ENCODE assay signal across 8 mouse cellular contexts in genomic region chr10:61089170-61090142, GRCm38 (mm10). TPM values are rescaled to one million over a fixed set of nuclear protein-coding genes. Genes with fewer than 3 reads are reported as not detected.
DNase-seq lines count a peak whose midpoint lies in the region; ATAC-seq and TF ChIP-seq lines count a peak whose summit lies in the region.

TSS of gene Pcbd1 (plus strand) at chr10:61089331.

- peak; percentile 52 for TF ChIP-seq CTCF in lung, postnatal 0 days (IDR thresholded peaks at IDR 0.05)

- H3K4me1 ChIP-seq in heart, embryonic 14.5 days (ENCODE audit: control insufficient read depth in 2 of 2, insufficient read depth in 2 of 2, low read length in 2 of 2), result peaks cover 19 to 26% of the 10 kb centered on the region in 2 experiments
- 0 out of 2 replicates have a peak, but pooled peaks cover 7% of the 10 kb centered on the region for H3K4me1 ChIP-seq in lung, postnatal 0 days (ENCODE audit: insufficient read depth, low read depth, low read length)

- peak within 1 kb of the TSS; percentile 22 to 60; a peak in 3 of 4 replicates for H3K27ac ChIP-seq in heart, embryonic 14.5 days (replicated peaks in 1 of 2; ENCODE audit: control insufficient read depth in 1 of 2, insufficient read depth in 1 of 2, low read depth in 2 of 2, low read length in 2 of 2)
- H3K27ac ChIP-seq in lung, postnatal 0 days (ENCODE audit: low read length), result no peak within 1 kb of the TSS

- peak in 1 of 2 experiments; percentile 77 for DNase-seq in left cerebral cortex, postnatal 10 days (ENCODE audit: extremely low spot score in 1 of 2, low spot score in 2 of 2)
- no peak for DNase-seq in left cerebral cortex, postnatal 25 days (ENCODE audit: low spot score in 2 of 2)
- DNase-seq in cerebellum, postnatal 10 days, result peak; percentile 74 to 78
- DNase-seq in kidney, postnatal 10 days, result peak; percentile 92
- DNase-seq in lung, postnatal 0 days (ENCODE audit: low spot score), result peak; percentile 83
- peak; percentile 23 for DNase-seq in retina, postnatal 7 days (ENCODE audit: low read depth, low spot score)
- DNase-seq in adipocyte (ENCODE audit: low spot score), result no peak

- TF ChIP-seq EP300 in lung, postnatal 0 days (IDR thresholded peaks at IDR 0.05), result no peak

- H3K27me3 ChIP-seq in heart, embryonic 14.5 days (ENCODE audit: control insufficient read depth, insufficient read depth, low read length), result no peaks in the 10 kb centered on the region
- H3K27me3 ChIP-seq in lung, postnatal 0 days (replicated peaks; ENCODE audit: insufficient read depth, low read length), result no peaks in the 10 kb centered on the region

- ATAC-seq in heart, embryonic 14.5 days (ENCODE audit: insufficient number of reproducible peaks, insufficient read depth, low FRiP score, low read depth), result peak; percentile 51
- ATAC-seq in lung, postnatal 0 days, result peak; percentile 87

- H3K4me3 ChIP-seq in heart, embryonic 14.5 days (ENCODE audit: control insufficient read depth in 1 of 2, insufficient read depth in 1 of 2, low read depth in 1 of 2, low read length in 2 of 2), result peak within 1 kb of the TSS; percentile 36 to 48
- peak within 1 kb of the TSS; percentile 19; the same call in 1 of the 2 replicates for H3K4me3 ChIP-seq in lung, postnatal 0 days (ENCODE audit: low read depth, low read length)

- peaks cover 11% of the 10 kb centered on the region; the same call in 1 of the 2 replicates for H3K36me3 ChIP-seq in heart, embryonic 14.5 days (ENCODE audit: control insufficient read depth, insufficient read depth, low read length)
- H3K36me3 ChIP-seq in lung, postnatal 0 days (ENCODE audit: insufficient read depth, low read length), result no peaks in the 10 kb centered on the region

- H3K9ac ChIP-seq in heart, embryonic 14.5 days (ENCODE audit: low read length), result peak within 1 kb of the TSS; percentile 83
- H3K9ac ChIP-seq in lung, postnatal 0 days (replicated peaks; ENCODE audit: low read depth), result peak within 1 kb of the TSS; percentile 9

- 8% methylated on average over 31 of the region's 33 CpGs for WGBS in heart, embryonic 14.5 days
- WGBS in lung, postnatal 0 days, result 13% methylated on average over 25 of the region's 33 CpGs

- H3K9me3 ChIP-seq in heart, embryonic 14.5 days (ENCODE audit: control insufficient read depth, low read length), result no peaks in the 10 kb centered on the region
- no peaks in the 10 kb centered on the region for H3K9me3 ChIP-seq in lung, postnatal 0 days (ENCODE audit: low read length)

- intact Hi-C loops in left cerebral cortex, postnatal 10 days (cut with DNase I), result no loop called here
- intact Hi-C loops in left cerebral cortex, postnatal 25 days (cut with DNase I), result no loop called here

- peak within 1 kb of the TSS; percentile 84 for H3K4me2 ChIP-seq in heart, embryonic 14.5 days (ENCODE audit: low read length)
- H3K4me2 ChIP-seq in lung, postnatal 0 days (replicated peaks; ENCODE audit: low read depth, low read length), result peak within 1 kb of the TSS; percentile 57

RNA-seq across cellular contexts. Expression of gene Pcbd1, which starts in this region (rescaled TPM):
- total RNA-seq in left cerebral cortex, postnatal 10 days (2021), result 10 to 100 TPM; 12.4 to 15.4 TPM
- total RNA-seq in left cerebral cortex, postnatal 25 days (2021), result 10 to 100 TPM in 1 of 2 experiments, 1 to 10 TPM in 1; 9.7 to 11.6 TPM
- polyA plus RNA-seq in heart, embryonic 14.5 days (2014; fragmentation: Nextera tagmentation; extraction: Ambion mirVana), result 84.7 and 95.5 TPM in 2 replicates
- 31.7 and 32.3 TPM in 2 replicates for polyA plus RNA-seq in lung, postnatal 0 days (2015; fragmentation: Nextera tagmentation; extraction: Ambion mirVana)

Comparison
In these comparisons a context has a peak if more than half of its experiments do, and no peak if none do; other contexts are left out.
1. DNase-seq: peak in cerebellum, postnatal 10 days (2 of 2), kidney, postnatal 10 days (single experiment), lung, postnatal 0 days (single experiment) and retina, postnatal 7 days (single experiment); none in left cerebral cortex, postnatal 25 days (0 of 2) and adipocyte (single experiment).